Mouse (Mus musculus): ENCODE measurements at regions not wholly inside any gene's neighbourhood (a gene's known extent, or its start where the extent isn't known, plus 50 kb on each side); places are given as distances from the start of the nearest gene placed in this dataset.

DNA sequence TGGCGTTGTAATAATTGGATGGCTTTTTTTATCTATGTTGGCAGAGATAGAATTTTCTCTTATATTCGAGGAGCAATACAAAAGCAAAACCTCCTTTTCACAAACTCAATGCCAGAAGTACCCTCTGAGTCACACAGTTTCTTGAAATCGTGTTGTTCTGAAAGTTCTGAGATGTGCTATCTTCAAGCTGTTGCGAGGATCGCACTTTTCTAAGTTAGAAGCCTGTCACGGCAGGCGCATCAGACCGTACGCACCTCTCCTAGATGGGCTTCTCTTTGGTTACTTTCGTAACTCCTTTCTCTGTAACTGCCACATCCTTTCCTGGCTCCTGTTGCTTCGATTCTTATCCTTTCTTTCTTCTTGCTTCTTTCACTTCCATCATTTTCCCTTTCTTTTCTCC, 271.2 kb upstream of the Arrdc3 start:
- TF ChIP-seq EP300 (IDR thresholded peaks at IDR 0.05; ENCODE audit: low read length), result no peak
- no peak for TF ChIP-seq USF1 (IDR thresholded peaks at IDR 0.05; ENCODE audit: low read depth, low read length)
- no peak for TF ChIP-seq CTCF (conservative IDR thresholded peaks at IDR 0.05 in 1 of 2, IDR thresholded peaks at IDR 0.05 in 1 of 2; ENCODE audit: low read depth in 2 of 2, low read length in 2 of 2)
- TF ChIP-seq SMC3 (IDR thresholded peaks at IDR 0.05; ENCODE audit: low read depth, low read length), result no peak
- TF ChIP-seq POLR2A (IDR thresholded peaks at IDR 0.05; ENCODE audit: low read depth, low read length), result no peak
- TF ChIP-seq JUND (conservative IDR thresholded peaks at IDR 0.05; ENCODE audit: low read depth, low read length), result no peak
- no peak for TF ChIP-seq MYC (IDR thresholded peaks at IDR 0.05; ENCODE audit: low read depth, low read length)
- TF ChIP-seq MAX (IDR thresholded peaks at IDR 0.05; ENCODE audit: low read length), result no peak
- no peak for TF ChIP-seq USF2 (conservative IDR thresholded peaks at IDR 0.05; ENCODE audit: low read depth, low read length)
- TF ChIP-seq NELFE (IDR thresholded peaks at IDR 0.05; ENCODE audit: low read depth, low read length), result no peak
- no peak for TF ChIP-seq MXI1 (IDR thresholded peaks at IDR 0.05; ENCODE audit: low read depth, low read length)
- no peak for TF ChIP-seq RAD21 (IDR thresholded peaks at IDR 0.05; ENCODE audit: low read depth, low read length)

Data from CH12.LX (cell line).